Mouse (Mus musculus): ENCODE data around the gene Cfap161. TPM values are rescaled to one million over a fixed set of nuclear protein-coding genes. Genes with fewer than 3 reads are reported as not detected.

Cfap161 gene
- under 1 TPM; 0.52 to 0.65 TPM for total RNA-seq (2021)

DNA sequence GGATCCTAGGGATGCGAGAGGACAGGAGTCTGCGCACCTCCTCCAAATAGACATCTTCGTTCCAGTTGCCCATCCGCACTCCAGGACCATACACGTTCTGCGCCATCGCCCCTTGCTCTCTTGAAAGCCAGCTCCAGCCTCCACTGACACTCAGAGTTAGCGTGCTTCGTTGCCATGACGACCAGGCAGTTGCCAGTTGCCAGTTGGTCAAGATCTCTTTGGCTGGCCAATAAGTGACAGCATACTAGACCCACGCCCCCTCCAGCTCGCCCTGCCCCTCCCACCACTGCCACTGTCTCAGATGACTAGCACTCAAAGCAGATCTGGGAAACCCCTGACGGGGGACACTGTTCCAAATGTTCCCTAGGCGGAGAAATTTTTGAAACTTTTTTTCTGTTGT lies at the start of gene Cfap161:
Gene Cfap161 (minus strand): TSS at position 176 of the 400 bp plus-strand sequence.
- peak; percentile 61 for DNase-seq

DNA sequence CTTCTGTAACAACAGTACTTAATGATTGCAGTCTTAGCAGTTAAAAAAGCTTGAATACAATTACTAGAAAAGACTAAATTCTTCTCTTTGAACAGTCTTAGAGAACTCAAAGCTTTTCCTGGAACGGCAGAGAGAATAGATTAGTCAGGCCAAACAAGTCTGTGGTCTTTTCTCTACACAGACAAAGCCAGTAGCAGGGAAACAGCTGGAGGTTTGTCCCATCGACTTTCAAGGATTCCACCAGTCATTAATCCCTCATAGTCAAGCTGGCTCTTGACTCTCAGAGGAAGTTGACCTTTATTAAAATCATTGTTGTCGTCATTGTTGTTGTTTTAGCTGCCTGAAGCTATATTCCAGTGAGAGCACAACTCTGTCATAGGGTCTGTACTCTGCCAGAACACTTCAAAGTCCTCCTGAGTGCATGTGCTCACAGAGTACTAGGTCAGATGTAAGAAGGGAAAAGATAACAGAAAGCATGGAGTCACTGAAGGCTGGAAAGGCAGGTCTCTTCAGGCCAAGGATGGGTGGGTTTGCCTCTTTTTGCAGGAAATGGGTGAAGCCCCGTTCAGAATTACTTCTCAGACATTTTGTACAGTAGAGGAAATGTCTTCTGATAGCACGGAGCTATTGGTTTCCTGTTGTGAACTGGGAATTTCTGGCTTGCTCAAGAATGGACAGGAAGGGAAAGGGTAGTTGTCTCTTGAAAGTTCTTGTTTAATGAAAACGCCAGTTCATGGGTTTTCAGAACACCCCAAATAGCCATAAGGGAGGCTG lies 48.0 kb upstream of the Cfap161 start:
- no peak for DNase-seq

DNA sequence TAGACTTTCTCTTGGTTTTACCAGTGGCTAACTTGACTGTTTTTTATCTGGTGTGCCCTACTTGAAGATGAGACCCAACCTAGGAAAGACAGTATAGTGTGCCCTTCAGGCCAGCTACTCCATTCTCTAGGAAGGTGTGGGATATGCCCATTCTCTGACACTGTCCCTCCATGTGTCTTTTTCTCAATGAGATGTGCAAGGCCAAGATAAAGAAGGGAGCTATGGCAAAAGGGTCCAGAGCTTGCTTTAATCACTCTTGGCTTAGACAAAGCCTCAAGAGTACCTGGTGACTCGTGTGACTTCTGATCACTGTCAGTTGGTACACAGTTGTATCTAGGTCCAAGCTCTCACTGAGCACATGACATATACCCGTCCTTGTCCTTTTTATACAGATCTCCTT lies 45.4 kb upstream of the Cfap161 start:
- no peak for DNase-seq

DNA sequence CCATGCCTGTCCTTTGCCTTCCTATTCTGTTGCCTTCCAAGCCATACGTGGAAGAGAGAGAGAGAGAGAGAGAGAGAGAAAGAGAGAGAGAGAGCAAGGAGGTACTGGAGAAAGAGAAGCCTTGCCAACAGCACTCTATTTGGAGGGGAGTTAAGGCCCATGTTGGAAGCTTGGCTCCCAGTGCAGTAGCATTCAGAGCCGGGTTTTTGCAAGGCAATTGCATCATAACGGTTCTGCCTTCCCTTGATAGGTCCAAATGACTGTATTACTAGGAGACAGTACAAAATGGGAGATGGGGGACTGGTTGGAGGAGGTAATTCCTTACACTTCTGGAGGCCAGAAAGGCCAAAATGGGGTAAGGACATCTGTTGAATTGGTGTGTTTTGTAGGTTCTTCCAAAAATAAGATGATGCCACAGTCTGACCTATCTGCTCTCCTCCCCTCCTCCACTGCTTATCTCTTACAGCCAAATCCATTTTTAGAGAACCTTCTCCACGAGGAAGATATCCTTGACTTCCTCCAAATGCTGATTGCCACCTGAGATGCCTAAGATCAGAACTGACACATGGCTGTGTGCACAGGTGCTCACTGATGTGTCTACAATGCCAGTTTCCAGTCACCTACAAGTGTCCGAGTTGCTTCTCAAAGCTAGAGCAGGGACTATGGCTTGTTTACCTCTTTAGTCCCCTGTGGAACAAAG lies 44.0 kb upstream of the Cfap161 start:
- no peak for DNase-seq

DNA sequence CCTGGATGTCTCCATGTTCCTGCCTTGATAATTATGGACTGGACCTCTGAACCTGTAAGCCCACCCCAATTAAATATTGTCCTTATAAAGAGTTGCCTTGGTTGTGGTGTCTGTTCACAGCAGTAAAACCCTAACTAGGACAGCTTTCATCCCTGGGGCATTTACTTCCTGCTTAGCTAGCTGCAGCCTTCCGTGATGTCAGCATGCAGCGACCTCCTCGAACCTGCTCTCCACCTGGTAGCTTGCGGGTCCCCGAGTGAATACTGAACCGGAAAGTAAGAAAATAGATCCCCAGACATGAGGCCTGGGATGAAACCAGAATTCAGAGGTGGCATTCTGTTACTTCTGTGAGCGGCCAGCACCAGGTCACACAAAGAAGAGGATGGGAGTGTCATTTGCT lies 34.7 kb upstream of the Cfap161 start:
- DNase-seq = no peak

DNA sequence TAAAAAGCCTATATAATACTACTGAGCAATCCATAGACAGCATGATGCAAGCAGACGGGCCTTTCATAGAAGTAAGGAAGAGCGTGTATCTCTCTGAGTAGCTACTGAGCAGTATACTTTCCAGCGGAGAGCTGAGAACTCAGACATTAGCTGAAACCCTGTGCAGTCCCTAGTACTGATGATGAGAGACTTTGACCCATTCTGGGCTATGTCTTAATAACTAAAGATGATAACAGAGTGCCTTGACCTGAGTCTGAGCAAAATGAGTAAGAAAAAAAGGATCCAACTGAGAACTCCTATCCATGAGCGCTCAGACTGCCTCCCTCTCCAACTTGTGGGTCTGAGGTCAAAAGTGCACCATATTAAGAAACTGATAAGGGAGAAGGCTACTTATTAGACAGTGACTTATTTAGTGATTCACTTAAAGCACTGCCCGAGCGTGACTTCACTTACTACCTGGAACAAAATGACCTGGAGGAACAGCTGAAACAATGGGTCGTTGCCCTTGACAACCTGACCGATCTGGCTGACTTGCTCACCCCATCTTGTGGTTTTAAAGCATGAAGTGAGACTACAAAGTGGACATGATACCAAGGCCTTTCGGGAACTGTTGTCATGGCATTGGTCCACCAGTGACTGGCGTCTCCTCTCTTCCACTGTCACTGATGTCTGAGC lies 32.9 kb upstream of the Cfap161 start:
- DNase-seq = no peak

DNA sequence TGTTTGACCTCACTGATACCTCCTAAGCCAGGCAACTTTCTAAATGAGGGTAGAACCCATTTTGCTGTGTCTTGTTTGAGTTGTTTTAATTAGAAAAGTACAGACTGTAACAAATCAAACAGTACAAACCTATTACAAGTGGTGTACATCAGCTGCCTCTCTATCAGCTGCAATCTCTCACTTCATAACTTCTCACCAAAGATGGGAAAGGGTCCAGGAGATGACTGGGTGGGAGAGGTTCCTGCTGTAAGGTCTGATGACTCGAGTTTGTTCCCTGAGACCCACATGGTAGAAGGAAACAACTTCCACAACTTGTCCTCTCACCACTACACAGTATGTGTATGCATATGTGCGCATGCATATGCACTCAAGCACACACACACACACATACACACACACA lies 32.1 kb upstream of the Cfap161 start:
- DNase-seq = no peak

DNA sequence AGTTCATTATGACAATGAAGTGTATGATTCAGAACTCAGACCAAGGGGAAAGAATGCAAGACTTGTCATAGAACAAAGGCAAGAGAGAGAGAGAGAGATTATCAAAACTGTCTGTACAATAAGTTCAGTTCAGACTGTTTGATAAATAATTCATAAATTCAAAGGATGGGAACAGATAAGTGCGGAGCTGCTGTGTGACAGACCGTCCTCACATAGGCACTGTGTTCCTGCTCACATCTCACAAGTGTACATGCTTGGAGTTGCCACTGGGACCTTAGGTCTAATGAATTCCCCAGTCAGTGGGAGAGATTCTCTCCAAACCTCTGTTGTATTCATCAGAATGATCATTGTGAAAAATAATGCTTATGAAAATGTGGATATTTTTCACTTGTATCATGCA lies 27.3 kb upstream of the Cfap161 start:
- no peak for DNase-seq

DNA sequence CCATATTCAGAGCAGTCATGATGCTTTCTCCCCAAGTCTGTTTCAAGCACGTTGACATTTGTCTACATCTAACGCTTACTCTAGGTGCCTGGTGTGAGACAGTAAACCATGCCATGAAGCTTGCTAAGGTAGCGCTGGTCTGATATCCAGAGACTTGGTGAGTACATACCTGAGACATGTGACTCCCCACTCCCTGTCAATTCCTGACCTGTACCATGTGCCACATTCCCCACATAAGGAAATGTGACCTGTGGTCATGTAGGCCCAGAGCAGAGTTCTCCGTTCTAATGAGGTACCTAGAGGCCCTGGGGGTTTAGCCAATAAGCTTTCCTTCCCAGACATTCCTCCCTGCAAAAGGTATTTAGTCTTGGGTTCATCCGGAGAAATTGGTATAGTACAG lies 22.2 kb upstream of the Cfap161 start:
- DNase-seq = no peak

DNA sequence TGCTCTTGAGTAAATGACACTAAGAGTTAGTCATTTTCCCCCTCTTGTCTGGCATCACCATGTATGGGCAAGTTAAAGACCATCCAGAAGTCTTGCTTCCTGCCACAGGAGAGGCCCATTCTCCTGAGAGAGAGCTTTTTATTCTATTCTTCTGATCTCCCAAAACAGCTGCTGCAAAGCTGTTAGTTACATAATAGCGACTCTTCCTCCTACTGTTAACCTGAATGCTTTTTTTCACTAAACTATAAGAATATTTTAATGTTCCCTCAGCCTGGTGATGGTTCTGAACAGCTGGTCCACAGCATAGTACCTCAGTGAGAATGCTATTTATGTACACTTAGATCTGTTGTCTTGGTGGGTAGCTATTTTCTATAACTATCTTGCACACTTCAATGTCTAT lies 21.0 kb upstream of the Cfap161 start:
- no peak for DNase-seq

DNA sequence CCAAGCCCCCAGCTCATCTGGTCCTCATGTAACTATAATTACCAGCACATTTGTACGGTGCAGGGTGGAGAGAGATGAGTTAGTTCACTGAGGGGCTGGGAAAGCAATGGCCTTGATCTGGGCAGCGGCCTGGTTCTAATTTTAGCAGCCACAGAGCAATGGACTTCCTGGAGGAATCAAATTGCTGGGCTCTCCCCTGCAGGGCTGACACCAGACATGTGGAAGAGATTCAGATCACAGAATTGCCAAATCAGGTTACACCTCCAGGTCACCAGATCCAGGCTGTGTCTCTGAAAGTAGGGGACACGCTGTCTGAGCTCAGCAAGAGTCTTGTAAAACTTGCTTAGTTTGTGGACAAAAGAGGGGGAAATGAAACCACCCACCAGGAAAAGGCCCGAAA lies 19.3 kb upstream of the Cfap161 start:
- DNase-seq = peak; percentile 53

DNA sequence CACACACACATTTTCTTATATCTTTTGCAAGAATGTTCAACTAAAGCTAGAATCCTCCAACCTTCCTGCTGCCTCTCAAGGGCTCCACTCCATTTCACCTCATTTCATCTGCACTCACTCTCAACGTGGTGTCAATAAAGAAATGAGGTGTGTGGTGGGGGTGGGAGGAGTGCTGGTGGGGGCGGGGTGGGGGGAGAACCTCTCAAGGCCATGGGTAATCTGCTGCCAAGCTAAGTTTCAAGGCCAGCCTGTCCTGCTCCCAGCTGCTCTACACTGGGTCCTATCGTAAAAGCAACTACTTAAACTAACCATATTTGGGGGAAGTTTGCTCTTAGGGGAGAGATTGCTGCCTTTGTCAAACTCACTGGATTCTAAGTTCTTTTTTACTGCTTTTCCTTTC lies 18.8 kb upstream of the Cfap161 start:
- no peak for DNase-seq

DNA sequence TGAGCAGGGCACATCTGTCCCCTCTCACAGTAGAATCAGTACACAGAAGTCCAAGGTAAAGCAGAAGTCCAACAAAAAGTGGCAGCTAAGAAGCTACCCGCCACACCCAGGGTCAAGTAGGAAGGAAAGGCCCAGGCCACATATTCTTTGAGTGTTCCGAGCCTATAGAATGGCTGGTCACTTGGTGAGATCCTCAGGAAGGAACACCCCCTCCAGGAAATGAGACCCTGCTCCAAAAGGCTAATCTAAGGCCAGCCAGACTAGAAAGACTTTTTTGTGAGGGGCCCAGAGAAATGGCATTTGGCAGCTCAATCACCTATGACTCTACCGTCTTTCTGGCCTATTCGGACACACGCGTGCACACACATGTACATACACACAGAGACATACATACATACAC lies 18.3 kb upstream of the Cfap161 start:
- DNase-seq = no peak

DNA sequence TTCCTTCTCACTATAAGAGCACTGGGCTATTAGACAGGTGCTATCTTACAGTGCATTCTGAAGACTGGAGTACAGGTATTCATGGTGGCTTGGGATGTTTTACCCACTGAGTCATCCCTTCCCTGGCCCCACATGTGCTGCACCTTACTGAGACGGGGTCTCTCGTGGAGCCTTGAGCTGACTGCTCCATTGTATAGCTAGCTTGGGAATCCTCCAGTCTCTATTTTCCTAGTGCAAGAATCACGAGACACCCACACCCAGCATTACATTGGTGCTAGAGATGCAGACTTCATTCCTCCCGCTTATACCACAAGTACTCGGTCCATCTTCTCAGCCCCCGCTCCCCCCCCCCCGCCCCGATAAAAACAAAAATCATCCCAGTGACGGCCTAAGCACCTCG lies 17.9 kb upstream of the Cfap161 start:
- no peak for DNase-seq

DNA sequence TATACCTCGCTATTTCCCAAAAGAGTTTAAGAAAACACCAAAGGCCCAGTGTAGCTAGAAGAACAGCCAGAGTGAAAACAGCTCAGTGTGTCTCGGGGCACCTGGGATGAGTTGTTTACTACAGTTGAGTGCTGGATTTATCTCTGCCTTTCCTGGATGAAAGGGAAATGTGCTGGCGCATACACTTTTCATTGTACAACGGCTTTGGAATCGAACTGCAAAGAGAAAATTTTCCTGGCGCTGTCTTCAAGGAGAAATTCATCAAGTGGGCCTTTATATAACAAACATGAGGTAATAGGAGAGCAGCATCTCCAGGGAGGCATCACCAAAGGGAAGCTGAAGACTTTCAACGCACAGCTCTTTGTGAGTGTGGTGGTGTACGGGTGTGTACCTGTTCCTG lies 17.2 kb upstream of the Cfap161 start:
- no peak for DNase-seq

DNA sequence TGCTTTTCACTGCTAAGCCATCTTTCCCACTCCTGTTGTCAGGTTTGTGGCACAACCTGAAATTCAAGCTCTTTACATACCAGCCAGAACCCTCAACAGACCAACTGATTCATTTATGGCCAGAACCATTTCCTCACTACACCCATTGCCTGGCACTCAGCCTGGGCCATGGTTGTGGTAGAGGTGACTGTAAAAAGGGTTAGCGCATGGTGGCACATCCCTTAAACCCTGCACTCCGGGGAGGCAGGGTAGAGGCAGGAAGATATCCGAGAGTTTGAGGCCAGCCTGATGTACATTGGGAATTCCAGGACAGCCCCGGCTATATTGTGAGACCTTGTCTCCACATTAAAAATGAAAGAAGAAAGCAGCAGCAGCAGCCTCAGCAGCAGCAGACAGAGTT lies 16.8 kb upstream of the Cfap161 start:
- no peak for DNase-seq

DNA sequence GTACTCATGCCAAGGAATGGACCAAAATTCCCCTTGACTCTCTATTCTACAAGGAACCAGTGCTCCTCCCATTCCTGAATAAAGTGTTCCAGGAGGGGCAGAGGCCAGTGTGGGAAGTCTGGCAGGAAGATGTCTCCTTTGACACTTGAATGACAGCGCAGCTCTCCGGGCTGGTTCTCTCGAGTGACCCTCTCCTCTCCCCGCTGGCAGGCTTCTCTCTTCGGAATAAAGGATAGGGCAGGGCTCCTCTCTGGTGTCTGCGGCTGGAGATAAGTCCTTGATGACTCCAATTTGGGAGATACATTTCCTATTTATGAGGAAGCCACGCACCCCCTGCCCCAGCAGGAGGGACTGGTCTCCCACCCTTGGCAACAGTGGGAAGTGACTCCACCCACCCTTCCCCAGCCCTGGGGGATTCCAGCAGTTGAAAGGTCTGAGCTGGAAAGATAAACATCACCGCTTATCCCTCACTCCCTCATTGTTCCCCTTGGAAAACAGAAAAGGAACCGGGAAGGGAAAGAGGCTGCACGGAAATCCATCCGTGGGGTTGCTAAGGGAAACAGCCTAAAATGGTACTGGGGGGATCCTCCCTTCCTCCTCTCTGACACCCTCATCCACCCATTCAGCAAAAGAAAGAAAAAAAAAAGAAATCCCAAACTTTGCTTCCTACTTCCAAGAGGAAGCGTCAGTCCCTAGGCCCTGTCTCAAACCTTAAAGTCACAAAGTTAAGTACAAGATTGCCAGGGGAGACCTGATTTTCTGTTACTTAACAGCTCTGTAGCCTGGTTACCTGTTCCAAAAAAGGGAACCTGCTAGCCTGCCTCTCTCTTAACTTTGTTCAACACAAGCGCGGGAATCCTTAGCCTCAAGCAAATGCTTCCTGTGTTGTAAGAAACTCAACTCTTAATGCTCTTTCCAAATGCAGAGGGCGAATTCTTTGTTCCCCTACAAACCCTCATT lies 15.7 kb upstream of the Cfap161 start:
- peak; percentile 63 for DNase-seq

DNA sequence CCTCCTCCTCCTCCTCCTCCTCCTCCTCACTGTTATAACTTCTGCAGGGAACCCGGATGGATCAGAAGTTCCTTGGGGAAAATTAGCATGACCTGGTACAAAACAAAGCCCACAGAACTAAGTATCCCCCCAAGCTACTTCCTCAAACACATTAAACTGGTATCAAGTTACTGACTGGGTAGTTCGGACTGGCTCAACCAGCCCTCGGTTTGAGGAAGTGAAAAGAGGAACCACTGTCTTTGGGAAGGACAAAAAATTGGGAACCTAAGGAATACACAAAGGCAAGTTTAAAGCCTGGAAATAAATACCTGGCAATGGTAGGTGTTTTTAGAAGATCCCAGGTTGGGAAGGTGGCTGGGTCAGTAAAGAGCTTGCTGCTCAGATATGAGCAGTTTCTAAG lies 15.0 kb upstream of the Cfap161 start:
- DNase-seq = no peak

DNA sequence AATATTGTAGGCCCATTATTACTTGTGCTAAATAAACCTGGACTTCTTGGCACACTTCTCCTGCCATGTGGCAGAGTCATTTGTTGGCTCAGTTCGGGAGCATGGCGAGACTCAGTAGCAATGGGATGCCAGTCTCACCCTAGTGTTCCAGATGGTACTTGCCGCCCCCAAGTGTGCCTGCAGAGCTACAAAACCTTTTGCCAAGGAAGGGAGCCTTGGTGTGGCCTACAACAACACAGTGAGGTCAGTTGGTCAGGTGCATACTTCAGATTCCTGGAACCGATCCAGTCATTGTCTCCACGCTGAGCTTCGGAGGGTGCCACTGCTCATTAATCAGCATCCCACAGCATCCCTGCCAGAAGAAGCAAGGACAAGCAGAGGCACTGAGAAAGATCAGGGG lies 14.4 kb upstream of the Cfap161 start:
- peak; percentile 60 for DNase-seq

DNA sequence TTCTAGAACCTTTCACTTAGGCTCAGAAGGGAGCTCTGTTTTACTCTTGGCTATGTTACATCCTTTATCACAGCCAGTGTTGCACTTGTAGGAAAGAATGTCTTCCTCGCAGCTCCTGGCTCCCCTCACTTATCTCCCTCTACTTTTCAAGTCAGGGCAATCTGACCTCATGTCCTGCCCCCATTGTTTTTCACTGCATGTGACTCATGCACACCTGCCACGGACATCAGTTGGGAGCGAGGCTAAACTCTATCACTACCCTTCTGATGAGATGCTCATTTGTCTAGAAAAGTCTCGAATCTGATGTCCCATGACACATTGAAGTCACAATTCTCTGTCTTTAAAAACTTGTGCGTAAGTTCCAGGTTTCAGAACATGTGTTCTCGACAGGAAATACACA lies 12.3 kb upstream of the Cfap161 start:
- no peak for DNase-seq

DNA sequence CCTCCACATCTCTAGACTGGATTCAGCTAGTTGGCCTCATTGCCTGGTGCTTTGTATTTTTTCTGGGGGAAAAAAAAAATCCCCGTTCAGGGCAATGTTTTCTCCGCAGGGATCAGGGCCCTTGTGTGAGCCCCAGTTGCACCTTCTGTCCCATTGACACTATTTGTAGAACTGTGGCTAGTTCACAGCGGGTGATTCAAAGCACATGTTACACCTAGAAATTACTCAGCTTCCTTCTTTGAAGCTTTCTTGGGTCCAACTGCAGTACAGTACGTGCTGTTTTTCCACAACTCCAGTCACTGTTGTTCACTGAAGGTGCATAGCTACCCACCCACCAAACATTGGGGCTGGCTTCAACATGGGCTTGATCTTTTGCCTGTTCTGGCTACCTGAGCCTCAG lies 9.1 kb upstream of the Cfap161 start:
- no peak for DNase-seq

DNA sequence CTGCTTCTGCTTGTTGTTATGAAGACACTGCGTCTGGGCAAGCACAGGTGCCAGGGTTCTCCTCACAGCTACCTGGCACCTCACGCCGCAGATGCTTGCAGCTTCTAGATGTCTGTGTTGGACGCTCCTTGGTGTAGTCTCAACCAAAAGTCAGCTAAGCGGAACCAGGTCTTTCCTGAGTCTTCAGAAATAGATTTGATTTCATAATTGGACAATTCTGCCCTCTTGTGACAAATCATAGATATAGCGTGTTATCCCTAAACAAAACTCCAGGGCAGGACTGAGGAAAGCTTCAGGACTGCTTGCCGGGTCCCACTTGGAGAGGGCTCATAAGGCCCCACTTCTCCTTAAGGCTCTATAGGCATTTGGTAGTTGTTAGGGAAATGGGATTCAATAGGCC lies 7.8 kb upstream of the Cfap161 start:
- DNase-seq = peak; percentile 35

DNA sequence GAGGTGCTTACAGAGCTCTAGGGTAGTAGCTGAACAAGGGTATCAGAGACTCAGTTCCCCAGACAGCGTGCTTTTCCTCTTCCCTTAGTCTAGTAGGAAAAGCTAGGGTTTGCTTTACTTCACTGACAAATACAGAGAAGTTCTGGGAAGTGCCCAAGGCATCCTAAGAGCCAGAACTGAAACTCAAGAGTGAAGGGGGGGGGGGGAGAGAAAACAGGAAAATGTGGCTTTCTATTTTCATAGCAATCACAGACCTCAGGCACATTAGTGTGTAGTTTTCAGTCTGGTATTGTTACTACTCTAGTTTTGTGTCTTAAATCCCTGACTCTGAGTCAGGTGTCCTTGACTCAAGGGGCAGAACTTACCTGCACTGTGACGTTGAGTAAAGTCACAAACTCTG lies 7.3 kb upstream of the Cfap161 start:
- no peak for DNase-seq
